In genomic region chr10:117665376-117666275, GRCm38 (mm10) we compare ENCODE assay signal across 19 mouse cellular contexts.
"Had no signal": no experiment of that assay in that cellular context is flagged by ENCODE, and none has a peak within 500 bp of the region (broad histone marks: within the 10 kb centered on the region; RNA-seq: fewer than 3 reads in every experiment).

No protein-coding gene starts in this region.

- H3K27me3 ChIP-seq: lung, embryonic 15.5 days; megakaryocyte, embryonic 14.5 days; neural tube, embryonic 13.5 days had no signal

- DNase-seq: kidney, adult 2 months; layer of hippocampus, postnatal 36 days; lung, adult 18-20 months; lung, postnatal 10 days; lung, postnatal 36 days; retina, postnatal 1 day; right cerebral cortex, postnatal 25 days; spleen, adult 18-20 months; thymus, postnatal 25 days had no signal

- H3K27ac ChIP-seq: left cerebral cortex, adult 2 months; liver, embryonic 14.5 days; lung, embryonic 15.5 days; midbrain, embryonic 10.5 days; midbrain, embryonic 13.5 days; neural tube, embryonic 13.5 days had no signal

- H3K4me3 ChIP-seq: left cerebral cortex, adult 2 months; lung, embryonic 15.5 days; megakaryocyte, embryonic 14.5 days; midbrain, embryonic 10.5 days; midbrain, embryonic 13.5 days; myocyte; neural tube, embryonic 13.5 days had no signal

- H3K4me1 ChIP-seq: megakaryocyte, embryonic 14.5 days; midbrain, embryonic 13.5 days had no signal

- H3K4me2 ChIP-seq: liver, embryonic 11.5 days; lung, embryonic 15.5 days; midbrain, embryonic 13.5 days; neural tube, embryonic 13.5 days had no signal

- H3K9me3 ChIP-seq: lung, embryonic 15.5 days; megakaryocyte, embryonic 14.5 days; midbrain, embryonic 10.5 days; midbrain, embryonic 13.5 days; neural tube, embryonic 13.5 days had no signal

- H3K36me3 ChIP-seq: lung, embryonic 15.5 days; midbrain, embryonic 10.5 days; midbrain, embryonic 13.5 days; neural tube, embryonic 13.5 days had no signal

- ATAC-seq: midbrain, embryonic 13.5 days; midbrain, embryonic 16.5 days had no signal

- H3K9ac ChIP-seq: liver, embryonic 14.5 days; lung, embryonic 15.5 days; midbrain, embryonic 13.5 days; neural tube, embryonic 13.5 days had no signal
